Mouse (Mus musculus) lung, adult 2 months (tissue): ENCODE results near the gene Rsrc1.

Experiments
- CTCF ChIP-seq: fragments of 200-500 bp; IDR thresholded peaks from 2 replicates; pipeline ENCODE4 v1.5.1; 2011; ENCODE audit warnings: mild to moderate bottlenecking, low read length, control low read depth; ENCODE audit not compliant: insufficient read depth
- POLR2A ChIP-seq: fragments of 200-500 bp; IDR thresholded peaks from 2 replicates; pipeline ENCODE4 v1.6.1; 2011; ENCODE audit warnings: low read depth, mild to moderate bottlenecking, control low read depth, low read length, borderline replicate concordance; ENCODE audit errors: extremely low read depth

DNA sequence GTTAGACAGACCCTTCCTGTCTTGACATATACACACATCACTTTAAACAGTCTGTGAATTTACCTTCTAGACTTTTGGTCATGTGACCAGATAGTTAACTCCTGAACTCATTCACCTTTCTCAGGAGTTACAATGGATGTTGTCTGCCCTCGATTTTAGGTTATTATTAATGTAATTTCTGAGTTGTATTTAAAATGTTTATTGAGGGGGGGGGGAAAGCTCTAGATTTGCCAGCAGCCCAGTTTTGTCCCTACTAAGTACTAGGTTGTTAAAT is 5.0 kb downstream of the Rsrc1 start:
- no peak for TF ChIP-seq CTCF
- TF ChIP-seq POLR2A, result no peak
